Mouse (Mus musculus) G1E (cell line): ENCODE results near the gene Rbms3. TPM values are rescaled to one million over a fixed set of nuclear protein-coding genes. Genes with fewer than 3 reads are reported as not detected.

Experiments used
- ATAC-seq: 2 replicates; pipeline ENCODE4 v1.8.0; 2016; ENCODE audit warnings: mild to moderate bottlenecking; ENCODE audit not compliant: insufficient number of reproducible peaks, poor library complexity, low FRiP score, severe bottlenecking; ENCODE audit errors: extremely low read depth
- DNase-seq: peaks from one replicate; pipeline ENCODE4 v3.0.0; 2012; ENCODE audit warnings: low spot score
- H3K27me3 ChIP-seq: 2 replicates; pipeline ENCODE4 v1.6.1; 2012; ENCODE audit warnings: mild to moderate bottlenecking, low read length, inconsistent platforms; ENCODE audit not compliant: insufficient read depth
- H3K36me3 ChIP-seq: replicated peaks from 2 replicates; pipeline ENCODE3; 2012; ENCODE audit warnings: mild to moderate bottlenecking, inconsistent platforms
- H3K4me1 ChIP-seq: 2 replicates; pipeline ENCODE4 v1.6.1; 2012; ENCODE audit warnings: low read depth, low read length, inconsistent platforms, mixed read lengths; ENCODE audit not compliant: insufficient read depth
- H3K4me3 ChIP-seq: 2 replicates; pipeline ENCODE4 v1.5.1; 2012; ENCODE audit warnings: low read depth, mild to moderate bottlenecking, inconsistent platforms, low read length, moderate library complexity, mixed read lengths
- H3K9me3 ChIP-seq: replicated peaks from 2 replicates; pipeline ENCODE4 v1.6.1; 2012; ENCODE audit warnings: inconsistent platforms
- CTCF ChIP-seq: IDR thresholded peaks from 2 replicates; pipeline ENCODE4 v1.5.1; 2012; ENCODE audit warnings: low read depth, low read length, inconsistent platforms, mixed read lengths
- GATA1 ChIP-seq: IDR thresholded peaks from 2 replicates; pipeline ENCODE4 v1.6.1; 2012; ENCODE audit warnings: borderline replicate concordance, low read length, inconsistent platforms, mixed read lengths
- GATA2 ChIP-seq: IDR thresholded peaks from 2 replicates; pipeline ENCODE4 v1.6.1; 2012; ENCODE audit warnings: low read depth, low read length, inconsistent platforms, borderline replicate concordance
- POLR2AphosphoS5 ChIP-seq: IDR thresholded peaks from 2 replicates; pipeline ENCODE4 v1.6.1; 2012; ENCODE audit warnings: low read depth, low read length, inconsistent platforms; ENCODE audit not compliant: insufficient replicate concordance
- TAL1 ChIP-seq: conservative IDR thresholded peaks from 2 replicates; pipeline ENCODE4 v1.6.1; 2012; ENCODE audit warnings: low read depth, low read length, inconsistent platforms, mixed read lengths
- polyA plus RNA-seq: library from polyadenylated mRNA; stranded (reverse); fragments of >175 nt; gene quantifications from 2 replicates; pipeline ENCODE4 v1.2.3, GENCODE M21; 2012
- total RNA-seq, 2 experiments: library from RNA; stranded (forward) in 1 of 2; stranded (reverse) in 1 of 2; fragments of 200-1000 nt in 1 of 2; fragments of >200 nt in 1 of 2; fragmentation: Nextera tagmentation in 1 of 2; gene quantifications; 2 replicates each; pipeline ENCODE4 v1.2.3; 2014 to 2017

Gene Rbms3
- total and polyA plus RNA-seq, 3 experiments: 0.16 TPM; not detected in 2

GRCm38 (mm10) chr9:116729172-116729571 is 900.5 kb downstream of the Rbms3 start:
- DNase-seq: no peak
- no peak for ATAC-seq
- Histone ChIP-seq H3K4me3 (no peak overlapping the region), H3K36me3 (no peaks in the 10 kb centered on the region), H3K9me3 (peaks cover 28% of the 10 kb centered on the region), H3K27me3 (no peaks in the 10 kb centered on the region), H3K4me1 (no peaks in the 10 kb centered on the region)
- TF ChIP-seq GATA2: no peak
- no peak for TF ChIP-seq POLR2AphosphoS5
- TF ChIP-seq CTCF: no peak

- Histone ChIP-seq H3K4me3 (no peak overlapping the region), H3K27me3 (no peaks in the 10 kb centered on the region), H3K36me3 (no peaks in the 10 kb centered on the region), H3K4me1 (no peaks in the 10 kb centered on the region), H3K9me3 (peaks cover 32% of the 10 kb centered on the region)
- DNase-seq (no peak), ATAC-seq (no peak)
- TF ChIP-seq GATA2: no peak
- TF ChIP-seq POLR2AphosphoS5: no peak
- no peak for TF ChIP-seq TAL1
- no peak for TF ChIP-seq CTCF
Observed at GRCm38 (mm10) chr9:116728655-116729054, 901.1 kb downstream of the Rbms3 start.

- no peak overlapping the region for H3K4me3 ChIP-seq
- no peak for ATAC-seq
- no peaks in the 10 kb centered on the region for H3K27me3 ChIP-seq
- no peak for DNase-seq
- no peaks in the 10 kb centered on the region for H3K36me3 ChIP-seq
- H3K4me1 ChIP-seq: no peaks in the 10 kb centered on the region
- TF ChIP-seq CTCF (no peak), TAL1 (no peak)
- H3K9me3 ChIP-seq: peaks cover 32% of the 10 kb centered on the region
Observed at GRCm38 (mm10) chr9:116728093-116728492, 901.6 kb downstream of the Rbms3 start.

- no peak for DNase-seq
- TF ChIP-seq TAL1 (no peak), GATA2 (no peak), CTCF (no peak), GATA1 (no peak), POLR2AphosphoS5 (no peak)
- Histone ChIP-seq H3K4me3 (no peak overlapping the region), H3K4me1 (no peaks in the 10 kb centered on the region), H3K27me3 (no peaks in the 10 kb centered on the region), H3K36me3 (no peaks in the 10 kb centered on the region), H3K9me3 (peaks cover 45% of the 10 kb centered on the region)
- ATAC-seq: no peak
Observed at GRCm38 (mm10) chr9:116724581-116724980, 905.1 kb downstream of the Rbms3 start.

GRCm38 (mm10) chr9:116703119-116703518 is 926.6 kb downstream of the Rbms3 start:
- TF ChIP-seq POLR2AphosphoS5: no peak
- TF ChIP-seq TAL1: no peak
- TF ChIP-seq CTCF: no peak
- H3K36me3 ChIP-seq: no peaks in the 10 kb centered on the region
- DNase-seq (no peak), ATAC-seq (no peak)
- no peak overlapping the region for H3K4me3 ChIP-seq
- no peaks in the 10 kb centered on the region for H3K4me1 ChIP-seq
- peaks cover 23% of the 10 kb centered on the region for H3K9me3 ChIP-seq
- no peaks in the 10 kb centered on the region for H3K27me3 ChIP-seq

DNA sequence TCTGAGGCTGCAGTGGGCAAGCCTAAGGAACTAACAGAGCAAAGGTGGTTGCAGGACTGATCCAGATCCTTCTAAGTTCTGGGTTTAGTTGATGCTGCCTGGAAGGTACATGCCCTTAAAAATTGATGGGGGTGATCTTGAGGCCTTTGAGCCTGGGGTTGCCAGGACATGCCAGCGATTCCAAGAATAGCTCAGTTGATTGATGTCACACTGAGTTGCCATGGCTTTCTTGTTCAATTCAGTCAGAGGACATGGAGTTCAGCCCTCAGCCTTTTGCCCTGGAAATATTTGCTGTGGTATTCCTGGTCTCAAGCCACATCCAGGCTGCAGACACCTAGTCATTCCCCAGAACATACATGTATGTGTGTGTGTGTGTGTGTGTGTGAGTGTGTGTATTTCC is 927.1 kb downstream of the Rbms3 start:
- no peak for ATAC-seq
- Histone ChIP-seq H3K9me3 (peaks cover 25% of the 10 kb centered on the region), H3K4me1 (no peaks in the 10 kb centered on the region), H3K36me3 (no peaks in the 10 kb centered on the region), H3K4me3 (no peak overlapping the region), H3K27me3 (no peaks in the 10 kb centered on the region)
- no peak for TF ChIP-seq GATA2
- TF ChIP-seq CTCF: no peak
- TF ChIP-seq TAL1: no peak
- no peak for TF ChIP-seq POLR2AphosphoS5
- no peak for TF ChIP-seq GATA1
- no peak for DNase-seq

GRCm38 (mm10) chr9:116701511-116702179 is 928.1 kb downstream of the Rbms3 start:
- H3K9me3 ChIP-seq: peaks cover 18% of the 10 kb centered on the region
- no peaks in the 10 kb centered on the region for H3K36me3 ChIP-seq
- H3K4me3 ChIP-seq: no peak overlapping the region
- ATAC-seq: no peak
- no peak for DNase-seq
- H3K27me3 ChIP-seq: no peaks in the 10 kb centered on the region
- TF ChIP-seq CTCF: no peak
- TF ChIP-seq GATA1: no peak
- no peak for TF ChIP-seq POLR2AphosphoS5
- TF ChIP-seq GATA2: no peak
- TF ChIP-seq TAL1: no peak
- no peaks in the 10 kb centered on the region for H3K4me1 ChIP-seq
